Mouse (Mus musculus) CH12.LX (cell line): Measurements from ENCODE around the gene Rbpjl. TPM values are rescaled to one million over a fixed set of nuclear protein-coding genes. Genes with fewer than 3 reads are reported as not detected.
A peak's percentile ranks its signal among the peaks of the same experiment; 100 is the strongest.

Experiments used
- DNase-seq: peaks from one replicate; pipeline ENCODE4 v3.0.0-alpha.2; 2013; ENCODE audit errors: extremely low read depth
- H3K27ac ChIP-seq: 2 replicates; pipeline ENCODE4 v1.5.1; 2012; ENCODE audit warnings: low read depth, mild to moderate bottlenecking, control low read depth, moderate library complexity; ENCODE audit not compliant: insufficient read depth
- H3K27me3 ChIP-seq: replicated peaks from 2 replicates; pipeline ENCODE3; 2012; ENCODE audit warnings: inconsistent platforms
- H3K36me3 ChIP-seq, 2 experiments: replicated peaks in 1 of 2; 2 replicates each; pipeline versions ENCODE3 to v1.6.1; 2012; ENCODE audit warnings: inconsistent platforms in 1 of 2, low read length in 1 of 2, mild to moderate bottlenecking in 1 of 2, mixed read lengths in 1 of 2, moderate library complexity in 1 of 2; ENCODE audit not compliant: control insufficient read depth in 1 of 2, insufficient read depth in 1 of 2
- H3K4me1 ChIP-seq, 2 experiments: 2 replicates each; pipeline ENCODE4 v1.6.1; 2012; ENCODE audit warnings: inconsistent platforms in 1 of 2, moderate library complexity in 1 of 2; ENCODE audit not compliant: insufficient read depth in 2 of 2, control insufficient read depth in 1 of 2
- H3K4me2 ChIP-seq: 2 replicates; pipeline ENCODE4 v1.6.1; 2012; ENCODE audit warnings: low read depth, mild to moderate bottlenecking, control low read depth; ENCODE audit not compliant: poor library complexity, insufficient read depth, severe bottlenecking
- H3K4me3 ChIP-seq, 3 experiments: fragments of 150-350 bp in 1 of 3; sonication (generic) in 1 of 3; replicated peaks in 1 of 3; 2 replicates each; pipeline versions ENCODE3 to v1.5.1; 2011 to 2012; ENCODE audit warnings: low read depth in 2 of 3, low read length in 2 of 3, mild to moderate bottlenecking in 2 of 3, moderate library complexity in 2 of 3, control low read depth in 1 of 3, improper control_type of control experiment in 1 of 3, inconsistent platforms in 1 of 3, mixed read lengths in 1 of 3; ENCODE audit not compliant: poor library complexity in 1 of 3
- H3K79me2 ChIP-seq: replicated peaks from 2 replicates; pipeline ENCODE4 v1.6.1; 2012; ENCODE audit warnings: mild to moderate bottlenecking, moderate library complexity; ENCODE audit not compliant: control insufficient read depth, poor library complexity, insufficient read depth, severe bottlenecking; ENCODE audit errors: extremely low read depth
- H3K9ac ChIP-seq: 2 replicates; pipeline ENCODE4 v1.6.1; 2012; ENCODE audit warnings: low read depth, mild to moderate bottlenecking, control low read depth, moderate library complexity; ENCODE audit not compliant: insufficient read depth
- H3K9me3 ChIP-seq: replicated peaks from 2 replicates; pipeline ENCODE3; 2012; ENCODE audit warnings: low read length, inconsistent platforms, mixed read lengths
- BHLHE40 ChIP-seq: IDR thresholded peaks from 2 replicates; pipeline ENCODE4 v1.6.1; 2011; ENCODE audit warnings: mild to moderate bottlenecking, low read depth, low read length, improper control_type of control experiment
- CHD1 ChIP-seq: IDR thresholded peaks from 2 replicates; pipeline ENCODE4 v1.6.1; 2012; ENCODE audit warnings: low read depth, low read length, improper control_type of control experiment, inconsistent platforms
- E2F4 ChIP-seq: IDR thresholded peaks from 2 replicates; pipeline ENCODE4 v1.6.1; 2011; ENCODE audit warnings: low read depth, low read length, improper control_type of control experiment; ENCODE audit not compliant: insufficient replicate concordance
- EP300 ChIP-seq: IDR thresholded peaks from 2 replicates; pipeline ENCODE4 v1.6.1; 2011; ENCODE audit warnings: low read length, improper control_type of control experiment
- ETS1 ChIP-seq: conservative IDR thresholded peaks from 2 replicates; pipeline ENCODE4 v1.6.1; 2012; ENCODE audit warnings: low read depth, mild to moderate bottlenecking, inconsistent platforms, low read length, improper control_type of control experiment, moderate library complexity
- HCFC1 ChIP-seq: IDR thresholded peaks from 2 replicates; pipeline ENCODE4 v1.6.1; 2012; ENCODE audit warnings: low read depth, mild to moderate bottlenecking, inconsistent platforms, low read length, improper control_type of control experiment
- JUN ChIP-seq: IDR thresholded peaks from 2 replicates; pipeline ENCODE4 v1.6.1; 2011; ENCODE audit warnings: low read depth, mild to moderate bottlenecking, low read length, improper control_type of control experiment, moderate library complexity; ENCODE audit not compliant: insufficient read depth
- MAFK ChIP-seq: IDR thresholded peaks from 2 replicates; pipeline ENCODE4 v1.6.1; 2011; ENCODE audit warnings: low read length, improper control_type of control experiment; ENCODE audit not compliant: insufficient replicate concordance
- MAX ChIP-seq: IDR thresholded peaks from 2 replicates; pipeline ENCODE4 v1.6.1; 2011; ENCODE audit warnings: low read length, improper control_type of control experiment
- MEF2A ChIP-seq: IDR thresholded peaks from 2 replicates; pipeline ENCODE4 v1.6.1; 2014; ENCODE audit warnings: low read depth, mild to moderate bottlenecking, inconsistent platforms, low read length, improper control_type of control experiment, borderline replicate concordance
- MYC ChIP-seq: IDR thresholded peaks from 2 replicates; pipeline ENCODE4 v1.6.1; 2011; ENCODE audit warnings: low read depth, mild to moderate bottlenecking, improper control_type of control experiment, low read length
- POLR2AphosphoS2 ChIP-seq: IDR thresholded peaks from 2 replicates; pipeline ENCODE4 v1.6.1; 2011; ENCODE audit warnings: low read depth, low read length, improper control_type of control experiment
- RAD21 ChIP-seq: IDR thresholded peaks from 2 replicates; pipeline ENCODE4 v1.6.1; 2011; ENCODE audit warnings: low read depth, mild to moderate bottlenecking, low read length, improper control_type of control experiment, moderate library complexity
- RCOR1 ChIP-seq: conservative IDR thresholded peaks from 2 replicates; pipeline ENCODE4 v1.6.1; 2012; ENCODE audit warnings: low read depth, mild to moderate bottlenecking, inconsistent platforms, low read length, improper control_type of control experiment
- SIN3A ChIP-seq: IDR thresholded peaks from 2 replicates; pipeline ENCODE4 v1.6.1; 2012; ENCODE audit warnings: low read length, improper control_type of control experiment, inconsistent platforms
- TCF12 ChIP-seq: IDR thresholded peaks from 2 replicates; pipeline ENCODE4 v1.6.1; 2014; ENCODE audit warnings: low read depth, mild to moderate bottlenecking, inconsistent platforms, low read length, improper control_type of control experiment
- USF1 ChIP-seq: IDR thresholded peaks from 2 replicates; pipeline ENCODE4 v1.6.1; 2014; ENCODE audit warnings: low read depth, mild to moderate bottlenecking, inconsistent platforms, low read length, improper control_type of control experiment
- dilution Hi-C: fragments of 300-500 bp; cut with MboI; formaldehyde crosslinking; loops from 2 replicates; pipeline ENCODE4 v1.14.3; 2020; ENCODE audit warnings: low sequenced_read_pairs; ENCODE audit not compliant: extremely low pct_unique_long_range_greater_than_20kb, extremely low pct_ligation_motif_present
- in situ Hi-C: fragments of 300-500 bp; cut with MboI; formaldehyde crosslinking; loops from 3 replicates; pipeline ENCODE4 v1.14.3; 2019; ENCODE audit warnings: low sequenced_read_pairs, low pct_ligation_motif_present, low pct_unique_long_range_greater_than_20kb, mixed read lengths
- polyA plus RNA-seq: library from polyadenylated mRNA; unstranded; fragments of >175 nt; gene quantifications from 2 replicates; pipeline ENCODE4 v1.2.1, GENCODE M21; 2012; ENCODE audit warnings: low read depth; ENCODE audit not compliant: insufficient read length
- total RNA-seq, 2 experiments: library from RNA; depleted of rRNA; stranded (reverse); fragments of 300-350 nt in 1 of 2; fragments of >200 nt in 1 of 2; gene quantifications; 2 replicates each; pipeline ENCODE4 v1.2.3; 2012 to 2014

Rbpjl gene
- total and polyA plus RNA-seq, 3 experiments: 0.08 TPM; not detected in 2

GRCm38 (mm10) chr2:164454846-164455245 is 51.9 kb downstream of the Rbpjl start:
- in situ Hi-C loops: loop anchor here (5.0 kb wide), 1 partner anchor 33 kb away; no protein-coding TSS in a partner anchor
- H3K36me3 ChIP-seq: peaks cover 3 to 5% of the 10 kb centered on the region in 2 experiments
- no peak for TF ChIP-seq RAD21
- no peak for TF ChIP-seq HCFC1
- no peak for TF ChIP-seq BHLHE40
- no peak for TF ChIP-seq CHD1
- TF ChIP-seq MEF2A: no peak
- no peak for TF ChIP-seq SIN3A
- TF ChIP-seq TCF12: no peak
- TF ChIP-seq, all 38 proteins: peak for 0
- Histone ChIP-seq H3K9me3 (peaks cover 8% of the 10 kb centered on the region), H3K79me2 (no peaks in the 10 kb centered on the region), H3K4me2 (no peak overlapping the region), H3K4me1 (peaks cover 7 to 21% of the 10 kb centered on the region in 2 experiments), H3K27ac (no peak overlapping the region), H3K9ac (no peak overlapping the region), H3K27me3 (peaks cover 28% of the 10 kb centered on the region), H3K4me3 (no peak overlapping the region)
- DNase-seq: no peak
- dilution Hi-C loops: no loop called here

DNA sequence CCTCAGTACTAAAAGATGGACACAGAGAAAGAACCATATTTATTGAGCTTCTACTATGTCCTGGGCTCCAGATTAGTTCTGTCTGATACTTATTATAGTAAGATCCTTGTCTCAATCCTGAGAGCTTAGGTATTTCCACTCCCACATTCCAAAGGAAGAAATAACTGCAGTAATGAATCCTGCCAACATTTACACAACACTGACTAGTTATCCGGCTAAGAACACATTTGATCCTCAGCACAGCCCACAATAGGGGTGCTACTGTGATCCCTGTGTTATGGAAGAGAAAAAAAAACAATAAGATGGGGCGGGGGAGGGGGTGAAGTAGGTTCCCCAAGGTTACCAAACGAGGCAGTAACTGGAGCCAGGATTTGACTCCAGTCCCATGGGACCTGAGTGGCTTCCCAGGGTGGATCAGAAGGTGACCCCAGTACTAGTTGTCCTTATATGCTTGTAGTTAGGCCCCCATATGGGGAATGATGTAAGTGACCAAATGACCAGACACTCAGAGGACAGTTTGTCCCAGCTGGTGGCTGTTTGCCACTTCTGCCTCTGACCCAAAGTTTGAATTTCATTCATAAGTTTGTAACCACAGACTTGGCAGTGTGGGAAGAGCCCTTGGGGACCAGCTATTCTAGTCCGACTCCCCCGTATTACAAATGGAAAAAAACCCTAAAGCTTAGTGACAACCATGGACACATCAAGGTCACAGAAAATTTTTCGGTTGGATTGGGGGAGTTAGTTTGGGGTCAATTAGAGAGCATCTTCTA is 52.7 kb downstream of the Rbpjl start:
- in situ Hi-C loops: loop anchor here (5.0 kb wide), 1 partner anchor 33 kb away; no protein-coding TSS in a partner anchor
- Histone ChIP-seq H3K4me3 (no peak overlapping the region), H3K9me3 (peaks cover 2% of the 10 kb centered on the region), H3K4me2 (no peak overlapping the region), H3K27ac (no peak overlapping the region), H3K4me1 (peaks cover 7 to 21% of the 10 kb centered on the region in 2 experiments)
- no peak for DNase-seq
- TF ChIP-seq E2F4: no peak
- TF ChIP-seq JUN: no peak
- no peak for TF ChIP-seq RAD21
- TF ChIP-seq EP300: no peak
- TF ChIP-seq, all 38 proteins: peak for 0
- no peak overlapping the region for H3K9ac ChIP-seq
- H3K36me3 ChIP-seq: peaks cover 3 to 5% of the 10 kb centered on the region in 2 experiments
- H3K27me3 ChIP-seq: peaks cover 21% of the 10 kb centered on the region
- dilution Hi-C loops: no loop called here
- H3K79me2 ChIP-seq: no peaks in the 10 kb centered on the region

DNA sequence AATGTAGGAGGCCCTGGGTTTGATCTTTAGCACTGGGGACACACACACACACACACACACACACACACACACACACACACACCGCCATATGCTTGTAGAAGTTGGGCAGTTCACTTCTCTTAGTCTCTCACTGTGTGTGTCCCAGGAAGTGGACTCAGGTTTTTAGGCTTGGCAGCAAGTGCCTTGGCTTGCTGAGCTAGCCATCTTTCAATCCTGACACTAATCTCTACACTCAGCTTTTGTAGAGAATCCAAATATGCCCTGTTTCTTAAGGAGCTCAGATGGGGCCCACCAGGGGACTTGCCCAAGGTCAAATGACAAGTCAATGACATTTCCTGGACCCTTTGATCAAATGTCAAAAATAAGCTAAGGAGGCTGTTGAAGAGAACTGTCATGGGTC is 53.5 kb downstream of the Rbpjl start:
- H3K36me3 ChIP-seq: peaks cover 3 to 5% of the 10 kb centered on the region in 2 experiments
- peaks cover 17% of the 10 kb centered on the region for H3K27me3 ChIP-seq
- TF ChIP-seq USF1: no peak
- no peak for TF ChIP-seq RCOR1
- no peak for TF ChIP-seq POLR2AphosphoS2
- TF ChIP-seq MAFK: no peak
- TF ChIP-seq EP300: no peak
- TF ChIP-seq MAX: no peak
- TF ChIP-seq ETS1: no peak
- TF ChIP-seq MYC: no peak
- H3K4me3 ChIP-seq: peak overlapping the region; percentile 66 to 84 (median 69)
- dilution Hi-C loops: no loop called here
- peak overlapping the region; percentile 34; the same call in 1 of the 2 replicates for H3K4me2 ChIP-seq
- peak overlapping the region; percentile 36; the same call in 1 of the 2 replicates for H3K9ac ChIP-seq
- peaks cover 2% of the 10 kb centered on the region for H3K9me3 ChIP-seq
- no peak for DNase-seq
- H3K27ac ChIP-seq: no peak overlapping the region; the same call in 1 of the 2 replicates
- in situ Hi-C loops: loop anchor here (5.0 kb wide), 1 partner anchor 34 kb away; no protein-coding TSS in a partner anchor
- peaks cover 3% of the 10 kb centered on the region; the same call in 1 of the 2 replicates for H3K79me2 ChIP-seq
- peaks cover 7 to 21% of the 10 kb centered on the region in 2 experiments for H3K4me1 ChIP-seq
